Comparison of ENCODE assay signal across 22 mouse cellular contexts in genomic region chr11:107285731-107286130, GRCm38 (mm10).
DNase-seq lines count a peak whose midpoint lies in the region; ATAC-seq and TF ChIP-seq lines count a peak whose summit lies in the region.
"Had no signal": no experiment of that assay in that cellular context is flagged by ENCODE, and none has a peak within 500 bp of the region (broad histone marks: within the 10 kb centered on the region; RNA-seq: fewer than 3 reads in every experiment).

No protein-coding gene starts in this region.

- no peak overlapping the region for H3K4me3 ChIP-seq in layer of hippocampus, adult 2 months
- no peak overlapping the region for H3K4me3 ChIP-seq in forebrain, embryonic 13.5 days
- H3K4me3 ChIP-seq in heart, embryonic 12.5 days, result no peak overlapping the region
- H3K4me3 ChIP-seq: embryonic facial prominence, embryonic 12.5 days; erythroblast, embryonic 14.5 days; forebrain, embryonic 15.5 days; hindbrain, embryonic 15.5 days; kidney, embryonic 15.5 days; liver, embryonic 12.5 days; neural tube, embryonic 15.5 days had no signal

- ATAC-seq in forebrain, embryonic 13.5 days, result no peak
- ATAC-seq in heart, embryonic 12.5 days (ENCODE audit: insufficient number of reproducible peaks, low FRiP score), result no peak
- ATAC-seq: CD4-positive, CD25-positive, alpha-beta regulatory T cell, adult 4 months; forebrain, embryonic 15.5 days; intestine, embryonic 16.5 days; liver, embryonic 12.5 days; midbrain, embryonic 16.5 days had no signal

- peaks cover 3% of the 10 kb centered on the region; the same call in 1 of the 2 replicates for H3K36me3 ChIP-seq in forebrain, embryonic 13.5 days (ENCODE audit: poor library complexity, severe bottlenecking)
- H3K36me3 ChIP-seq in heart, embryonic 12.5 days, result 0 out of 2 replicates have a peak, but pooled peaks cover 8% of the 10 kb centered on the region
- H3K36me3 ChIP-seq: forebrain, embryonic 15.5 days; hindbrain, embryonic 15.5 days; neural tube, embryonic 15.5 days had no signal

- H3K9ac ChIP-seq in forebrain, embryonic 13.5 days, result no peak overlapping the region
- no peak overlapping the region for H3K9ac ChIP-seq in heart, embryonic 12.5 days
- H3K9ac ChIP-seq: embryonic facial prominence, embryonic 12.5 days; forebrain, embryonic 15.5 days; hindbrain, embryonic 15.5 days; kidney, embryonic 15.5 days; liver, embryonic 12.5 days; neural tube, embryonic 15.5 days had no signal

- no peaks in the 10 kb centered on the region for H3K27me3 ChIP-seq in forebrain, embryonic 13.5 days
- no peaks in the 10 kb centered on the region for H3K27me3 ChIP-seq in heart, embryonic 12.5 days (replicated peaks)
- H3K27me3 ChIP-seq: embryonic facial prominence, embryonic 12.5 days; forebrain, embryonic 15.5 days; hindbrain, embryonic 15.5 days; kidney, embryonic 15.5 days; liver, embryonic 12.5 days; neural tube, embryonic 15.5 days had no signal

- peak overlapping the region; percentile 21; the same call in 1 of the 2 replicates for H3K27ac ChIP-seq in layer of hippocampus, adult 2 months
- H3K27ac ChIP-seq in forebrain, embryonic 13.5 days, result no peak overlapping the region
- H3K27ac ChIP-seq in heart, embryonic 12.5 days (ENCODE audit: poor library complexity, severe bottlenecking), result no peak overlapping the region
- H3K27ac ChIP-seq: embryonic facial prominence, embryonic 12.5 days; forebrain, embryonic 15.5 days; hindbrain, embryonic 15.5 days; kidney, embryonic 15.5 days; liver, embryonic 12.5 days; neural tube, embryonic 15.5 days had no signal

- WGBS in forebrain, embryonic 13.5 days, result 84% methylated on average over 7 of the region's 7 CpGs
- WGBS in heart, embryonic 12.5 days, result 64% methylated on average over 7 of the region's 7 CpGs

- H3K4me2 ChIP-seq in forebrain, embryonic 13.5 days, result no peak overlapping the region
- no peak overlapping the region for H3K4me2 ChIP-seq in heart, embryonic 12.5 days
- H3K4me2 ChIP-seq: embryonic facial prominence, embryonic 12.5 days; forebrain, embryonic 15.5 days; hindbrain, embryonic 15.5 days; kidney, embryonic 15.5 days; liver, embryonic 12.5 days; neural tube, embryonic 15.5 days had no signal

- no peaks in the 10 kb centered on the region for H3K9me3 ChIP-seq in forebrain, embryonic 13.5 days (replicated peaks)
- H3K9me3 ChIP-seq in heart, embryonic 12.5 days (replicated peaks), result 0 out of 2 replicates have a peak, but pooled peaks cover 10% of the 10 kb centered on the region
- H3K9me3 ChIP-seq: embryonic facial prominence, embryonic 12.5 days; forebrain, embryonic 15.5 days; hindbrain, embryonic 15.5 days; kidney, embryonic 15.5 days; neural tube, embryonic 15.5 days had no signal

- H3K4me1 ChIP-seq in forebrain, embryonic 13.5 days, result 0 out of 2 replicates have a peak, but pooled peaks cover under 1% of the 10 kb centered on the region
- H3K4me1 ChIP-seq in heart, embryonic 12.5 days (replicated peaks), result no peaks in the 10 kb centered on the region
- H3K4me1 ChIP-seq: hindbrain, embryonic 15.5 days; neural tube, embryonic 15.5 days had no signal

- peak; percentile 45 for DNase-seq in cerebellum, adult 11-12 months
- no peak for DNase-seq in cerebellum, postnatal 4 days (ENCODE audit: low spot score in 2 of 2)
- no peak for DNase-seq in layer of hippocampus, adult 2 months (ENCODE audit: low spot score in 2 of 2)
- DNase-seq in layer of hippocampus, adult 18-20 months (ENCODE audit: low spot score in 2 of 2), result no peak
- peak; percentile 22 for DNase-seq in 3T3-L1 (ENCODE audit: low read depth, low spot score)
- DNase-seq in cerebellum, postnatal 10 days, result peak; percentile 76 to 82
- DNase-seq: adrenal gland, postnatal 25 days; heart, postnatal 36 days; right cerebral cortex, postnatal 25 days; thymus, postnatal 36 days had no signal

- TF ChIP-seq CTCF in layer of hippocampus, adult 2 months (conservative IDR thresholded peaks at IDR 0.05), result no peak

Comparison
In these comparisons a context has a peak if more than half of its experiments do, and no peak if none do; other contexts are left out.
1. DNase-seq: peak in cerebellum, adult 11-12 months (single experiment), 3T3-L1 (single experiment) and cerebellum, postnatal 10 days (2 of 2); none in cerebellum, postnatal 4 days (0 of 2), layer of hippocampus, adult 2 months (0 of 2) and layer of hippocampus, adult 18-20 months (0 of 2).